Mouse (Mus musculus) spleen, postnatal 4 days (tissue): ENCODE data around the gene Olfr26.
"Not testable (repeated sequence)": the region's sequence is repeated elsewhere in the genome, so short reads cannot be mapped to it uniquely, and the experiment has no call there.

Experiments
- DNase-seq, 2 experiments: peaks; one replicate each; pipeline ENCODE4 v3.0.0; 2022; ENCODE audit warnings: low spot score in 2 of 2

The Olfr26 gene

GRCm38 (mm10) chr9:38854760-38855159 is at the start of gene Olfr26:
Gene Olfr26, plus strand, starts transcription at chr9:38855060.
- no peak for DNase-seq

- no peak for DNase-seq
These were observed 49.2 kb upstream of the Olfr26 start for GRCm38 (mm10) chr9:38805696-38806095.

GRCm38 (mm10) chr9:38814314-38814713 is 40.5 kb upstream of the Olfr26 start, which contains the start of gene Olfr922:
Gene Olfr922, plus strand, starts transcription at chr9:38814614.
- no peak for DNase-seq

- no peak for DNase-seq
These were observed 39.3 kb upstream of the Olfr26 start for GRCm38 (mm10) chr9:38815458-38815986.

GRCm38 (mm10) chr9:38826245-38826644 is 28.6 kb upstream of the Olfr26 start, which contains the start of gene Olfr923:
Gene Olfr923, plus strand, starts transcription at chr9:38826545.
- DNase-seq, result no peak

- DNase-seq, result no peak
These were observed 21.8 kb upstream of the Olfr26 start for GRCm38 (mm10) chr9:38833027-38833426.

GRCm38 (mm10) chr9:38844149-38844548 is 10.7 kb upstream of the Olfr26 start, which contains the start of gene Olfr924:
Gene Olfr924, plus strand, starts transcription at chr9:38844449.
- no peak for DNase-seq

- not testable (repeated sequence) for DNase-seq
These were observed 20.0 kb downstream of the Olfr26 start for GRCm38 (mm10) chr9:38874880-38875279.

- DNase-seq, result no peak
These were observed 22.0 kb downstream of the Olfr26 start, which contains the start of gene Olfr926 for GRCm38 (mm10) chr9:38876826-38877225. Gene Olfr926, plus strand, starts transcription at chr9:38877126.
